ENCODE assay signal across 21 mouse cellular contexts in the genomic region with DNA sequence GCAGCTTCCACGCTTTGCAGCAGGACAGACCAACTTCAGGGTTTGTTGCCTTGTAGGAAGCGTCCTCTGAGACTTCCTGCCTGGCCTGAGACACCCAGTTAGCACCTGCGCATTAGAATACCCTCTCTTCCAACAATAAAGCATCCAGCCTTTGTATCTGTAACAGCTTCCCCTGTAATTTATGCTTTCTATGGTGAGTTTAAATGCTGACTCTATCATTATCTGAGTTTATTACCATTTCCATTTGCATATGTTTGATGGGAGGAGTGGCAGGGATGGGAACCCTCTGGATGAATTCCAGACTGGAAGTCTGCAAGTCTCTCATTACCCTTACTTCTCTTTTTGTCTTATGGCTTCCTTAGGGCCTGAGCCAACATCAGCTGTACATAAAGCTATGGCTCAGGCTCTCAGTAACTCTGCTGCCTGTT.
DNase-seq lines count a peak whose midpoint lies in the region; ATAC-seq lines count a peak whose summit lies in the region.
"Had no signal": no experiment of that assay in that cellular context is flagged by ENCODE, and none has a peak within 500 bp of the region (broad histone marks: within the 10 kb centered on the region; RNA-seq: fewer than 3 reads in every experiment).

No protein-coding gene starts in this region.

- no peaks in the 10 kb centered on the region for H3K36me3 ChIP-seq in hindbrain, embryonic 10.5 days
- no peaks in the 10 kb centered on the region for H3K36me3 ChIP-seq in hindbrain, embryonic 16.5 days (ENCODE audit: control insufficient read depth, insufficient read depth, low read length)
- no peaks in the 10 kb centered on the region for H3K36me3 ChIP-seq in forebrain, embryonic 12.5 days (replicated peaks)
- no peaks in the 10 kb centered on the region for H3K36me3 ChIP-seq in neural tube, embryonic 13.5 days
- H3K36me3 ChIP-seq: heart, embryonic 13.5 days; limb, embryonic 13.5 days; liver, embryonic 13.5 days had no signal

- intact Hi-C loops in heart, postnatal 14 days (cut with DNase I): no loop called here

- no peak overlapping the region for H3K9ac ChIP-seq in hindbrain, embryonic 16.5 days (ENCODE audit: low read depth, low read length)
- no peak overlapping the region for H3K9ac ChIP-seq in forebrain, embryonic 12.5 days
- no peak overlapping the region for H3K9ac ChIP-seq in neural tube, embryonic 13.5 days
- H3K9ac ChIP-seq: heart, embryonic 13.5 days; limb, embryonic 13.5 days; liver, embryonic 13.5 days; lung, embryonic 14.5 days had no signal

- H3K4me1 ChIP-seq in hindbrain, embryonic 10.5 days (replicated peaks): peaks cover 14% of the 10 kb centered on the region
- 0 out of 2 replicates have a peak, but pooled peaks cover 3% of the 10 kb centered on the region for H3K4me1 ChIP-seq in hindbrain, embryonic 16.5 days (ENCODE audit: control insufficient read depth, insufficient read depth, low read depth, low read length)
- peaks cover 23% of the 10 kb centered on the region for H3K4me1 ChIP-seq in forebrain, embryonic 12.5 days
- H3K4me1 ChIP-seq in neural tube, embryonic 13.5 days (replicated peaks): peaks cover 27% of the 10 kb centered on the region
- H3K4me1 ChIP-seq: heart, embryonic 13.5 days; limb, embryonic 13.5 days; liver, embryonic 13.5 days had no signal

- WGBS in hindbrain, embryonic 10.5 days: 48% methylated on average over 3 of the region's 3 CpGs
- WGBS in hindbrain, embryonic 16.5 days: 29% methylated on average over 3 of the region's 3 CpGs
- 34% methylated on average over 3 of the region's 3 CpGs for WGBS in forebrain, embryonic 12.5 days
- 12% methylated on average over 3 of the region's 3 CpGs for WGBS in neural tube, embryonic 13.5 days

- H3K4me2 ChIP-seq in hindbrain, embryonic 16.5 days (ENCODE audit: low read length): no peak overlapping the region
- no peak overlapping the region for H3K4me2 ChIP-seq in forebrain, embryonic 12.5 days
- H3K4me2 ChIP-seq in neural tube, embryonic 13.5 days: no peak overlapping the region
- H3K4me2 ChIP-seq: heart, embryonic 13.5 days; limb, embryonic 13.5 days; liver, embryonic 13.5 days; lung, embryonic 14.5 days; midbrain, embryonic 11.5 days had no signal

- DNase-seq in hindbrain, embryonic 10.5 days (ENCODE audit: low spot score): no peak
- DNase-seq in ES-CJ7 (ENCODE audit: low read depth, low spot score): peak; percentile 35
- no peak for DNase-seq in layer of hippocampus, postnatal 10 days (ENCODE audit: low spot score in 2 of 2)
- DNase-seq in heart, postnatal 14 days: no peak
- DNase-seq: cerebellum, adult 9-11 months; gastrocnemius, postnatal 10 days; heart, adult 18-20 months; heart, postnatal 36 days; kidney, adult 11 months; liver, embryonic 13.5 days; lung, embryonic 14.5 days; lung, postnatal 4 days; thymus, postnatal 14 days had no signal

- H3K27me3 ChIP-seq in hindbrain, embryonic 10.5 days (ENCODE audit: insufficient read depth, poor library complexity, severe bottlenecking): no peaks in the 10 kb centered on the region
- no peaks in the 10 kb centered on the region for H3K27me3 ChIP-seq in hindbrain, embryonic 16.5 days (replicated peaks; ENCODE audit: control insufficient read depth, insufficient read depth, low read length)
- H3K27me3 ChIP-seq in forebrain, embryonic 12.5 days: no peaks in the 10 kb centered on the region
- H3K27me3 ChIP-seq in neural tube, embryonic 13.5 days: no peaks in the 10 kb centered on the region
- H3K27me3 ChIP-seq: heart, embryonic 13.5 days; limb, embryonic 13.5 days; liver, embryonic 13.5 days had no signal

- H3K9me3 ChIP-seq in hindbrain, embryonic 10.5 days: no peaks in the 10 kb centered on the region
- H3K9me3 ChIP-seq in hindbrain, embryonic 16.5 days (ENCODE audit: control insufficient read depth, low read length): no peaks in the 10 kb centered on the region
- no peaks in the 10 kb centered on the region for H3K9me3 ChIP-seq in forebrain, embryonic 12.5 days
- H3K9me3 ChIP-seq in neural tube, embryonic 13.5 days: no peaks in the 10 kb centered on the region
- H3K9me3 ChIP-seq: heart, embryonic 13.5 days; limb, embryonic 13.5 days; liver, embryonic 13.5 days had no signal

- no peak overlapping the region for H3K4me3 ChIP-seq in hindbrain, embryonic 10.5 days
- H3K4me3 ChIP-seq in hindbrain, embryonic 16.5 days (ENCODE audit: low read length): no peak overlapping the region
- H3K4me3 ChIP-seq in forebrain, embryonic 12.5 days (replicated peaks): no peak overlapping the region
- H3K4me3 ChIP-seq in neural tube, embryonic 13.5 days: no peak overlapping the region
- H3K4me3 ChIP-seq: heart, embryonic 13.5 days; limb, embryonic 13.5 days; liver, embryonic 13.5 days had no signal

- ATAC-seq in hindbrain, embryonic 16.5 days: no peak
- peak; percentile 60 for ATAC-seq in forebrain, embryonic 12.5 days (ENCODE audit: low FRiP score)
- peak; percentile 49; the same call in 1 of the 2 replicates for ATAC-seq in neural tube, embryonic 13.5 days (ENCODE audit: low read depth)
- ATAC-seq: CD4-positive, CD25-positive, alpha-beta regulatory T cell, adult 4 months had no signal

- 0 out of 2 replicates have a peak overlapping the region, but pooled peaks have one; percentile 18 for H3K27ac ChIP-seq in hindbrain, embryonic 10.5 days
- no peak overlapping the region for H3K27ac ChIP-seq in hindbrain, embryonic 16.5 days (ENCODE audit: low read depth, low read length)
- H3K27ac ChIP-seq in forebrain, embryonic 12.5 days: peak overlapping the region; percentile 65
- H3K27ac ChIP-seq in neural tube, embryonic 13.5 days (replicated peaks): peak overlapping the region; percentile 59; the same call in 1 of the 2 replicates
- H3K27ac ChIP-seq: heart, embryonic 13.5 days; kidney, postnatal 0 days; limb, embryonic 13.5 days; liver, embryonic 13.5 days had no signal
